Mouse (Mus musculus) kidney, postnatal 25 days (tissue): ENCODE results near the gene Apoc4.

Source experiments
- DNase-seq, 2 experiments: peaks; one replicate each; pipeline ENCODE4 v3.0.0; 2021; ENCODE audit warnings: mixed read lengths in 2 of 2

Apoc4 gene

DNA sequence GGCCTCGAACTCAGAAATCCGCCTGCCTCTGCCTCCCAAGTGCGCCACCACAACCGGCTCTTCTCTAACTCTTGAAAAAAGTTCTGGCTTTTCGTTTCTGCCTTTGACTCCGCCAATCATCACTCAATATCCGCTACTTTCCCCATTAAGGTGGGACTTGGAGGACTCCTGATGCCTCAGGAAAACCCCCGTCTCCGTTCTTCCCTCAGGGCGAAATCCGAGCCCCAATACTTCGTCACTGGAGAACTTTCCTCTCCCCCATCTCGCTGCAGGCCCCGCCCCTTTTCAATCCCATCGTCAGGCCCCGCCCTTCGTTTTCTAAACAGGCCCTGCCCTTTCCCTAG, 53.1 kb downstream of the Apoc4 start:
- no peak for DNase-seq
